Mouse (Mus musculus): ENCODE data around the gene Mpdz. TPM values are rescaled to one million over a fixed set of nuclear protein-coding genes. Genes with fewer than 3 reads are reported as not detected.

Mpdz gene
- total and polyA plus RNA-seq, 3 experiments, result 0.49 TPM; not detected in 2

DNA sequence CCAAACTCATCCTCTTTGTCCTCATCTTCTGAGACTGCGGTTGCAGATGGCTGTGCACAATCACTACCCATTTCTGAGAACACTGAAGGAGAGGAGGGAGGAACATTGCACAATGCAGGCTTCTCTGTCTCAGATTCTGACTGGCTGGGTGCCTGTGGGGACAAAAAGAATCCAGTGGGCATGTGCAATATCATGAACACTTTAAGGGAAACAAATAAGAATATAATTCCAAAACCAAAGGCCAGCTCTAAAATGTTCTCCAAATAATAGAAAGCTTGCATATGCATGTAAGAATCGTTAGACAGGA is 132.5 kb downstream of the Mpdz start:
- Histone ChIP-seq H3K4me1 (ENCODE audit: insufficient read depth, low read depth, low read length) (no peaks in the 10 kb centered on the region), H3K9me3 (replicated peaks) (peaks cover 9% of the 10 kb centered on the region), H3K27me3 (ENCODE audit: insufficient read depth, low read length) (no peaks in the 10 kb centered on the region), H3K36me3 (replicated peaks) (no peaks in the 10 kb centered on the region), H3K4me3 (ENCODE audit: low read depth, low read length) (no peak overlapping the region)
- DNase-seq (ENCODE audit: low spot score) (no peak), ATAC-seq (ENCODE audit: extremely low read depth, insufficient number of reproducible peaks, low FRiP score, poor library complexity, severe bottlenecking) (no peak)
- TF ChIP-seq GATA2 (IDR thresholded peaks at IDR 0.05; ENCODE audit: borderline replicate concordance, low read depth, low read length) (no peak), POLR2AphosphoS5 (IDR thresholded peaks at IDR 0.05; ENCODE audit: insufficient replicate concordance, low read depth, low read length) (no peak), GATA1 (IDR thresholded peaks at IDR 0.05; ENCODE audit: borderline replicate concordance, low read length) (no peak), CTCF (IDR thresholded peaks at IDR 0.05; ENCODE audit: low read depth, low read length) (no peak), TAL1 (conservative IDR thresholded peaks at IDR 0.05; ENCODE audit: low read depth, low read length) (no peak)

DNA sequence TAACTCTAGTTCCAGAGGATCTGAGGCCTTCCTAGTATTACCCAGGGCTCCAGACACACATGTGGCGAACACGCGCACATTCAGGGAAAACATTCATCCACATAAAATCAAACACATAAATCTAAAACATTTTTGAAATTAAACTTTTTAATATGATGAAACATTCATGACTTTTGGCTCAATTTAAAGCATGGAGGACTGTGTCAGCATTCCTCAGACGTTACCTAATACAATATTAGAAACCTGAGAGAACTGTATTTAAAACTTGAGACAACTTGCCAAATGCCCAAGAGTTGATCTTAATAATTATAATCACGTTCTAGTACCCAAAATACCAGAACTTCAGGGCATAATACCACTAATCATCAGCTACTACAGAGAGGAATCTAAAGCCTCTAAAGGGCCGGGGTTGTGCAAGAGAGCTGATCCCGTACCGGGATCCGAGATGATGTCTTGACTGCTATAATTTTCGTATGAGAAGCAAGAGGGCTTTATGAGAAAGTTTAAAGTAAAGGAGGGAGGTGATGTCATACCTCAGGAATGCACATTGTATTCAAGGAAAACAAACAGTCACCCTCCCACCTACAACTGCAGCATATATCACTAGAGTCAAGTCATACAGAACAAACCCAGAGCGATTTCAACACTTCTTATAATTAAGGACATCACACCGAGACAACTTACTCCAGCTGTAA is 133.0 kb downstream of the Mpdz start:
- no peak for DNase-seq (ENCODE audit: low spot score)
- Histone ChIP-seq H3K4me1 (ENCODE audit: insufficient read depth, low read depth, low read length) (no peaks in the 10 kb centered on the region), H3K4me3 (ENCODE audit: low read depth, low read length) (no peak overlapping the region), H3K9me3 (replicated peaks) (peaks cover 6% of the 10 kb centered on the region), H3K27me3 (ENCODE audit: insufficient read depth, low read length) (no peaks in the 10 kb centered on the region), H3K36me3 (replicated peaks) (no peaks in the 10 kb centered on the region)
- TF ChIP-seq GATA1 (IDR thresholded peaks at IDR 0.05; ENCODE audit: borderline replicate concordance, low read length), result no peak
- TF ChIP-seq TAL1 (conservative IDR thresholded peaks at IDR 0.05; ENCODE audit: low read depth, low read length), result no peak
- TF ChIP-seq GATA2 (IDR thresholded peaks at IDR 0.05; ENCODE audit: borderline replicate concordance, low read depth, low read length), result no peak
- TF ChIP-seq POLR2AphosphoS5 (IDR thresholded peaks at IDR 0.05; ENCODE audit: insufficient replicate concordance, low read depth, low read length), result no peak
- no peak for TF ChIP-seq CTCF (IDR thresholded peaks at IDR 0.05; ENCODE audit: low read depth, low read length)
- no peak for ATAC-seq (ENCODE audit: extremely low read depth, insufficient number of reproducible peaks, low FRiP score, poor library complexity, severe bottlenecking)

- TF ChIP-seq CTCF (IDR thresholded peaks at IDR 0.05; ENCODE audit: low read depth, low read length) (no peak), GATA2 (IDR thresholded peaks at IDR 0.05; ENCODE audit: borderline replicate concordance, low read depth, low read length) (no peak), POLR2AphosphoS5 (IDR thresholded peaks at IDR 0.05; ENCODE audit: insufficient replicate concordance, low read depth, low read length) (no peak), GATA1 (IDR thresholded peaks at IDR 0.05; ENCODE audit: borderline replicate concordance, low read length) (no peak), TAL1 (conservative IDR thresholded peaks at IDR 0.05; ENCODE audit: low read depth, low read length) (no peak)
- H3K36me3 ChIP-seq (replicated peaks), result no peaks in the 10 kb centered on the region
- no peak overlapping the region for H3K4me3 ChIP-seq (ENCODE audit: low read depth, low read length)
- DNase-seq (ENCODE audit: low spot score) (no peak), ATAC-seq (ENCODE audit: extremely low read depth, insufficient number of reproducible peaks, low FRiP score, poor library complexity, severe bottlenecking) (no peak)
- H3K4me1 ChIP-seq (ENCODE audit: insufficient read depth, low read depth, low read length), result no peaks in the 10 kb centered on the region
- peaks cover 5% of the 10 kb centered on the region for H3K9me3 ChIP-seq (replicated peaks)
- no peaks in the 10 kb centered on the region for H3K27me3 ChIP-seq (ENCODE audit: insufficient read depth, low read length)
These were observed 134.9 kb downstream of the Mpdz start for GRCm38 (mm10) chr4:81307596-81308265.

DNA sequence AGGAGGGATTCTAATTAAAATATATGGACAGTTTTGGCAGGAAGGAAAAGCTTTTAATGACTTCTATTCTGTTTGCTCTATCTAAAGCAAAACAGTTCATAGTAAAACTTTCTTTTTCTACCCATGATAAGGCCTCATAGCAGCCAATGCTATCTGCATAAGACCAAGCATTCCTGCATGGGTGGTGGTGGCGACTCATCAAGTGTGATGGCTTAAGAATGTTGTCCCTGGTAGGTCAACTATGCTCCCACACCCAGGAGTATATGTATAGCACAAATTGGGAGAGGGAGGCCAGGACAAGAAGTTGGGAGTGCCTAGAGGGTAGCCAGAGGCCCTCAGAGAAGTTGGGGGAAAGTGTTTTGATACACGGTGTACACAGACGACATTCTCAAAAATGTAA is 140.6 kb downstream of the Mpdz start:
- H3K36me3 ChIP-seq (replicated peaks), result no peaks in the 10 kb centered on the region
- TF ChIP-seq POLR2AphosphoS5 (IDR thresholded peaks at IDR 0.05; ENCODE audit: insufficient replicate concordance, low read depth, low read length) (no peak), GATA1 (IDR thresholded peaks at IDR 0.05; ENCODE audit: borderline replicate concordance, low read length) (no peak), TAL1 (conservative IDR thresholded peaks at IDR 0.05; ENCODE audit: low read depth, low read length) (no peak), CTCF (IDR thresholded peaks at IDR 0.05; ENCODE audit: low read depth, low read length) (no peak), GATA2 (IDR thresholded peaks at IDR 0.05; ENCODE audit: borderline replicate concordance, low read depth, low read length) (no peak)
- no peak for ATAC-seq (ENCODE audit: extremely low read depth, insufficient number of reproducible peaks, low FRiP score, poor library complexity, severe bottlenecking)
- no peak for DNase-seq (ENCODE audit: low spot score)
- no peaks in the 10 kb centered on the region for H3K4me1 ChIP-seq (ENCODE audit: insufficient read depth, low read depth, low read length)
- peaks cover 14% of the 10 kb centered on the region for H3K9me3 ChIP-seq (replicated peaks)
- H3K27me3 ChIP-seq (ENCODE audit: insufficient read depth, low read length), result no peaks in the 10 kb centered on the region
- no peak overlapping the region for H3K4me3 ChIP-seq (ENCODE audit: low read depth, low read length)

GRCm38 (mm10) chr4:81298384-81298783 is 144.2 kb downstream of the Mpdz start:
- Histone ChIP-seq H3K4me1 (ENCODE audit: insufficient read depth, low read depth, low read length) (no peaks in the 10 kb centered on the region), H3K9me3 (replicated peaks) (peaks cover 19% of the 10 kb centered on the region), H3K27me3 (ENCODE audit: insufficient read depth, low read length) (no peaks in the 10 kb centered on the region), H3K36me3 (replicated peaks) (no peaks in the 10 kb centered on the region), H3K4me3 (ENCODE audit: low read depth, low read length) (no peak overlapping the region)
- TF ChIP-seq POLR2AphosphoS5 (IDR thresholded peaks at IDR 0.05; ENCODE audit: insufficient replicate concordance, low read depth, low read length) (no peak), GATA1 (IDR thresholded peaks at IDR 0.05; ENCODE audit: borderline replicate concordance, low read length) (no peak), CTCF (IDR thresholded peaks at IDR 0.05; ENCODE audit: low read depth, low read length) (no peak)
- DNase-seq (ENCODE audit: low spot score) (no peak), ATAC-seq (ENCODE audit: extremely low read depth, insufficient number of reproducible peaks, low FRiP score, poor library complexity, severe bottlenecking) (no peak)

DNA sequence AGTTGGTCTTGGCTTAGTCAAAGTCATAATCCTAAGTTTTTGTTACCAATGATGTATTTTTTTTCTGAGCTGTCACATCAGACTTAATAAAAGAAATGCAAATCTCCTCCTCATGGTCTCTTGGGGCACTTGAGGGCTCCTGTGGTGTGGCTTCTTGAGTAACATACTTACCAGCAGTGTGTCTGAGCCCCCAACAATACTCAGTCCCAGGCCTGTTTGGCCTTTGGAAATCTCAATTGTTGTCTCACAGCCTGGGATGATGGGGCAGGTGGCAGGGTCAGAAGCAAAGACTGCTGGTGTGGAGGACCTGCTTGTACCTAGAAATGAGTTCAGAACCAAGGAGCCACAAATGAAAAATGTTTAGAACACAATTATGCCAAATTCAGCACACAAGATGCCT is 149.3 kb downstream of the Mpdz start:
- ATAC-seq (ENCODE audit: extremely low read depth, insufficient number of reproducible peaks, low FRiP score, poor library complexity, severe bottlenecking), result no peak
- TF ChIP-seq CTCF (IDR thresholded peaks at IDR 0.05; ENCODE audit: low read depth, low read length) (no peak), TAL1 (conservative IDR thresholded peaks at IDR 0.05; ENCODE audit: low read depth, low read length) (no peak), GATA1 (IDR thresholded peaks at IDR 0.05; ENCODE audit: borderline replicate concordance, low read length) (no peak), GATA2 (IDR thresholded peaks at IDR 0.05; ENCODE audit: borderline replicate concordance, low read depth, low read length) (no peak), POLR2AphosphoS5 (IDR thresholded peaks at IDR 0.05; ENCODE audit: insufficient replicate concordance, low read depth, low read length) (no peak)

More for the DNA sequence above, 149.3 kb downstream of the Mpdz start:
- peaks cover 20% of the 10 kb centered on the region for H3K9me3 ChIP-seq (replicated peaks)
- no peaks in the 10 kb centered on the region for H3K4me1 ChIP-seq (ENCODE audit: insufficient read depth, low read depth, low read length)
- H3K4me3 ChIP-seq (ENCODE audit: low read depth, low read length), result no peak overlapping the region
- H3K36me3 ChIP-seq (replicated peaks), result no peaks in the 10 kb centered on the region
- no peak for DNase-seq (ENCODE audit: low spot score)
- no peaks in the 10 kb centered on the region for H3K27me3 ChIP-seq (ENCODE audit: insufficient read depth, low read length)

All from G1E (cell line).